Mouse (Mus musculus) heart, postnatal 0 days (tissue): ENCODE data around the gene AL607142.1.

ENCODE experiments used
- CTCF ChIP-seq: IDR thresholded peaks from 2 replicates; pipeline ENCODE4 v1.5.1; 2016; ENCODE audit warnings: antibody characterized with exemption, control low read depth, low read depth
- EP300 ChIP-seq: IDR thresholded peaks from 2 replicates; pipeline ENCODE4 v1.6.1; 2016; ENCODE audit warnings: antibody characterized with exemption, low read depth

DNA sequence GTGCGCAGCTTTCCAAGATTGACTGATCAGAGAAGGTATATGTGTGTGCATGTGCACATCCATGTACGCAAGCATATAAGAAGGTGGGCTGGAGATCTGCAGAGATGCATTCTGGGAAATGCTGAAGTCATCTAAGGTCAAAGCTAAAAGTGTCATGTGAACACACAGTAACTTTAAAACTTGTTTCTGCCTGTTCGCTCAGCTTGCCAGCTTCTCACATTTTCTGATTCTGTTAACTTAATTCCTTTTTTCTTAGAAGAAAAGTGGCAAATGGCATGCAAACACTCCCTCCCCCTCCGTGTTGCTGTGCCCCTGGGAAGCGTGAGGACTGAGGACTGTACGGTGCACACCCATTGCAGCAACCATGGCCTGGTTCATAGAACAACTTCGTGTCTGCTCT is 22.3 kb upstream of the AL607142.1 start:
- no peak for TF ChIP-seq CTCF
- no peak for TF ChIP-seq EP300
